Mouse (Mus musculus) mouse embryonic stem cell (cell line): ENCODE data around the gene Rnf141.

ENCODE experiments used
- in situ Hi-C, 2 experiments: fragments of 300-500 bp; cut with MboI; formaldehyde crosslinking; loops; 1 replicate in 1 of 2; 3 replicates in 1 of 2; pipeline ENCODE4 v1.14.3; 2019 to 2020; ENCODE audit warnings: low sequenced_read_pairs in 2 of 2, low pct_unique_long_range_greater_than_20kb in 1 of 2, mixed read lengths in 1 of 2; ENCODE audit not compliant: unreplicated experiment in 1 of 2

Gene Rnf141

GRCm38 (mm10) chr7:110808962-110809361 lies 35.3 kb downstream of the Rnf141 start:
- in situ Hi-C loops, result loop anchor here in 1 of 2 experiments (10.0 kb wide), 1 partner anchor 116 kb away; no protein-coding TSS in a partner anchor

GRCm38 (mm10) chr7:110807460-110808030 lies 36.7 kb downstream of the Rnf141 start:
- in situ Hi-C loops, result loop anchor here in 1 of 2 experiments (10.0 kb wide), 1 partner anchor 117 kb away; no protein-coding TSS in a partner anchor

- in situ Hi-C loops, result loop anchor here (5.0 to 10.0 kb wide), 2 partner anchors 77 to 121 kb away; no protein-coding TSS in a partner anchor
Observed at GRCm38 (mm10) chr7:110804266-110804665, 40.0 kb downstream of the Rnf141 start.

- in situ Hi-C loops, result loop anchor here (5.0 to 10.0 kb wide), 2 partner anchors 76 to 122 kb away; no protein-coding TSS in a partner anchor
Observed at GRCm38 (mm10) chr7:110803131-110803530, 41.1 kb downstream of the Rnf141 start.

GRCm38 (mm10) chr7:110801028-110801427 lies 43.2 kb downstream of the Rnf141 start:
- in situ Hi-C loops, result loop anchor here (5.0 to 10.0 kb wide), 2 partner anchors 74 to 124 kb away; no protein-coding TSS in a partner anchor

- in situ Hi-C loops, result no loop called here
Observed at GRCm38 (mm10) chr7:110797722-110798409, 46.4 kb downstream of the Rnf141 start.

GRCm38 (mm10) chr7:110796367-110797051 lies 47.7 kb downstream of the Rnf141 start:
- in situ Hi-C loops, result no loop called here

GRCm38 (mm10) chr7:110794722-110795121 lies 49.5 kb downstream of the Rnf141 start:
- in situ Hi-C loops, result no loop called here

GRCm38 (mm10) chr7:110792834-110793233 lies 51.4 kb downstream of the Rnf141 start:
- in situ Hi-C loops, result no loop called here

GRCm38 (mm10) chr7:110792201-110792600 lies 52.1 kb downstream of the Rnf141 start:
- in situ Hi-C loops, result no loop called here

- in situ Hi-C loops, result no loop called here
Observed at GRCm38 (mm10) chr7:110790878-110791277, 53.4 kb downstream of the Rnf141 start.

GRCm38 (mm10) chr7:110787310-110787709 lies 56.9 kb downstream of the Rnf141 start:
- in situ Hi-C loops, result no loop called here

- in situ Hi-C loops, result no loop called here
Observed at GRCm38 (mm10) chr7:110785741-110786146, 58.5 kb downstream of the Rnf141 start.

GRCm38 (mm10) chr7:110784965-110785364 lies 59.3 kb downstream of the Rnf141 start:
- in situ Hi-C loops, result no loop called here

- in situ Hi-C loops, result no loop called here
Observed at GRCm38 (mm10) chr7:110782845-110783478, 61.3 kb downstream of the Rnf141 start.

GRCm38 (mm10) chr7:110782135-110782534 lies 62.1 kb downstream of the Rnf141 start:
- in situ Hi-C loops, result no loop called here

- in situ Hi-C loops, result no loop called here
Observed at GRCm38 (mm10) chr7:110781231-110781711, 63.0 kb downstream of the Rnf141 start.

- in situ Hi-C loops, result no loop called here
Observed at GRCm38 (mm10) chr7:110780520-110780919, 63.7 kb downstream of the Rnf141 start.
